Mouse (Mus musculus) layer of hippocampus, postnatal 14 days (tissue): ENCODE data around the gene Fzd10. TPM values are rescaled to one million over a fixed set of nuclear protein-coding genes. Genes with fewer than 3 reads are reported as not detected.

Experiments
- DNase-seq, 2 experiments: peaks; one replicate each; pipeline ENCODE4 v3.0.0; 2021 to 2022; ENCODE audit warnings: low spot score in 2 of 2, mixed read lengths in 1 of 2
- long read RNA-seq, 2 experiments: library from polyadenylated mRNA; stranded (forward); transcript quantifications; one replicate each; pipeline ENCODE4 v2.0.0; 2021
- total RNA-seq, 2 experiments: library from RNA; stranded (reverse); gene quantifications; 2 replicates each; pipeline ENCODE4 v1.2.3; 2021

Fzd10 gene
- total RNA-seq: 1 to 10 TPM; 1.5 to 2.9 TPM
- long read RNA-seq, experiment 1, partial matches to known transcripts: 0 of 1 reads
- long read RNA-seq, experiment 1, other reads (novel, unspliced or antisense): 0 of 1 reads
- long read RNA-seq, experiment 2: 0 reads

DNA sequence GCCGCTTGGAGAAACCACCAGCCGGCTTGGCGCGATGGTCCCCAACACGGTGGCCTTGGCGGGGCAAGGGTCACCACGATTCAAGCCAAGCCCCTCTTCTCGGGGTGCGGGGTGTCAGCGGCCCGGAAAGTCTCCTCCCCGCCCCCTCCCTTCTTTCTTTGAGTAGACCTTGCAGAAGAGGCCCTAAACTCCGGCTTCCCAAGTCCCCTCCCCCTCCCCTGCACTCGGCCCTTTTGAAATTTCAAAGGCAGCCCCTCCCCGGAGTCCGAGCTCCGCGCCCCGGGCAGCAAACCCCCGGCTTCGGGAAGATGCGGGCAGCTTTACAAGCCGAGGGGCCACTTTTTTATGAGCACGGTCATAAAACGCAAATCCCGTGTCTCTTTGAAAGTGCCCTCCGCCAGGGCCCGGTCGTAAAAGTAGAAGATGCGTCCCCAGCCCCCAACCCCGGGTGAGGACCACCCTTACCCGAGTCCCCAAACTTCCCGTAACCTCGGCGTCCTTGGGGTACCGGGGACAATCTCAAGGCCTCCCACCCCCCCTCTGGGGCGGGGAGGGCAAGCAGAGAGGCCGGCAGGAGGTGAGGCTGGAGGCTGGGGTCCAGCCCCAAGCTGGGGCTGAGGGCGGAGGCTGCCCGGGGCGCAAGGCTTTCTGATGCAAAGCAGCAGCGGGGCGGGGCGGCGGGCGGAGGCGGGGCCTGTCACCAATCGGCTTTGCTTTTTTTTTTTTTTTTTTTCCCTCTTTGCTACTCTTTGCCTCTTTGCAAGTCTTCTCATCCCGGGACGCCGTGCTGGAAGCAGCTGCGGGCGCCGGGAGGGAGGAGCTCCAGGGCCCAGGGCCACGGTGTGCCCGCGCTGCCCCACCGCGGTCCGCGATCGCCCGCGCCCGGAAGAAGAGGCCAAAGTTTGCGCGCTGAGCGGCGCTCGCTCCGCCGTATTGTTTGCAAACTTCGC lies at the start of gene Fzd10:
Fzd10 (plus strand) TSS at position 773 of the 950 bp plus-strand sequence.
- no peak for DNase-seq

DNA sequence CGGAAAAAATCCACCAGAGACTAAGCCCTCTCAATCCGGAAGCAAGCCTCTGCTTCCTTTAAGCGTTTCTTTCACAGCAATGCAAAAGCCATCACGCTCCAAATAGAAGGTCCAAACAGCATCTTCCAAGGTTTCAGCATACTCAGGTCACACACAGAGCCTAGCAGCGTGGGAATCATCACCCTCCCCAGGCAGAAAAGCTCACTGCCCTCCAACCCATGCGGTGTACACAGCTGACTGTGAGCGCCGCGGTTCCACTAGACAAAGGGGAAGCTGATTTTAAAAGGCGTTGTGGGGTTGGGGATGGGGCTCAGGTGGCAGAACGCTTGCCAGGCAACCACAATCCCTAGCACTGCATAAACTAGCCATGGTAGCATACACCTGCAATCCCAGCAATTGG lies 49.2 kb upstream of the Fzd10 start:
- DNase-seq: no peak

DNA sequence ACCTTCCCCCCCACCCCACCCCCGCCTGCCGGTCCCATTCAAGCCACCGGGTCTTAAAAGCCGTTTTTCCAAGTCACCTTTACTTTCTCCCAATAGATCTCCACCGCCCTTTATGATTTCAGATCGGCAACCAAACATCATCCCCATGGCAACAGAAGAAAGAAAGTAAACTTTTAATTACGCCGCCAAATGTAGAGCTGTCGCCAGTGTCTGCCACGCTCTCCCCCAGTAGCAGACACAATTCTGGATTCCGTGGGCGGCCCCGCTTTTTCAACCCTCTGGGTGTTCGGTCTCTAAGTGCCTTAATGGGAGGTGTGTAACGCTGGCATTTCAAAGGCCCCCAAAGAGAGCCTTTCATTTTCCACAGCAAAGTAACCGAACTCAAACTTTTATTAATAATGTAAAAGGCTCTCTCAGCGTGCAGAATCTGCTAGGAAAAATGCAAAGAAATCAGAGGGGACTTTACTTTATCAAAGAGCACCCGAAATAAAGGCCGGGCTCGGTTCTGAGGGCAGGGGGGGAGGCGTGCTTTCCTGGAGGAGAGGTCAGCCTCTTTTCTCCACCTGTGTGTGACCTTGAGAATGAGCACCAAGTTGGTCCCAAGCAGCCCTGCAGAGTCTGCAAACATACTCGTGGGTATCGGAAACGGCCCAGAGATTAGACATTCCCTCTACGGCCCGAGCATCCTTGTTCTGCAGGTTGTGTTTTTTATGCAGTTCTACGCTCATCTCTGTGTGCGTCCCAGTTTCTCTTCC lies 48.3 kb upstream of the Fzd10 start:
- DNase-seq: no peak

DNA sequence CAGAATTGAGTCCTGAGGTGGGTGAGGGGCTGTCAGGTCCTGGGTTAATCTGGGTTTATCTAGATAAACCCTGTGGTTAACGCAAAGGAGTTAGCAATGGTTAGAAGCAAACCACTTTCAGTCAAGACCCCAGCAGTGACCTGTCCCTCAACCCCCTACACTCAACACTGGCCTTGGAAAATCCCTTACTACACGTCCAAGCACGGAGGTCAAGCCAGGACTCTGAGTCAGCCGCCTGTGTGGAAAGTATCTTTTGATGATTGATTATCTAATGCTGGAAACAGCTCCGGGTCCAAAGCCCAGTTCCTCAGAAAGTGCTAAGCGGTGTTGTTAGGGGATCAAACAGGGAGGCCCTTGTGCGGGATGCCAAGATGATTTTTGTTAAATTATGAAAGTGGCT lies 42.5 kb upstream of the Fzd10 start:
- no peak for DNase-seq

DNA sequence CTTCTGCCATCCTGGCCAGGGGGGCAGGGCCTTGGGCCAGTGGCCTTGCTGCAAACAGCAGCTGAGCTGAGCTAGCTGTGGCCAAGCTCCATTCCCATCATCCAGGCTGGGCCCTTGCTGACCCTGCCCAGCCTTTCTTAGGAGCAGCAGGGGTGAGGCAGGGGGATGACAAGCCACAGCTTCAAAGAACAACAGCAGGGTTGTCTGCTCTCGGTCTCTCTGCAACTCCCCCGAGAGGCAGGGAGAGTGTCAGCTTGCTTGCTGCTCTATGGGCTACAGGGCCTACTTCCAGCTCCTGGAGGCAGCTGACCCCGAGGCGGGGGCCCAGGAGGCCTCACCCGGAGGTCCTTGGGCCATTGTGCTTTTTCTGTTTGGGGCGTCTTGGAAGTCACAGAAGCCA lies 33.3 kb upstream of the Fzd10 start:
- no peak for DNase-seq

DNA sequence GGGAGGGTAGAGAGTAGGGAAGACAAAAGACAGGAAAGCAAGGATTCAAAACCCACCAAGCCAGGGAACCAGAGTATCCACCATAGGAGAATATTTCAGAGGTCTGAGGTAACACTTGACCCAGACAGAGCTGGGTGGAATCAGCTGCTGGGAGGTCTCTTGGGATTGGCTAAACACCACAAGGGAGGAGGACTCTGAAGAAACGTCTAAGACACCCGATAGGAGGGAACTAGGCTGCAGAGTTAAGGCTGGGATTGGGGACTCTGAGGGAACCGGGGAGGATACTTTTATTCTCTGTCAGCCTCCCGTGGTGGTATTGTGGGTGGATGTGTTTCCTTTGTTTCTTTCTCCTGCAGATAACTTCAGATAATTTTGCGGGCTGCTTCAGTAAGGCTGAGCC lies 31.7 kb upstream of the Fzd10 start:
- DNase-seq: no peak

DNA sequence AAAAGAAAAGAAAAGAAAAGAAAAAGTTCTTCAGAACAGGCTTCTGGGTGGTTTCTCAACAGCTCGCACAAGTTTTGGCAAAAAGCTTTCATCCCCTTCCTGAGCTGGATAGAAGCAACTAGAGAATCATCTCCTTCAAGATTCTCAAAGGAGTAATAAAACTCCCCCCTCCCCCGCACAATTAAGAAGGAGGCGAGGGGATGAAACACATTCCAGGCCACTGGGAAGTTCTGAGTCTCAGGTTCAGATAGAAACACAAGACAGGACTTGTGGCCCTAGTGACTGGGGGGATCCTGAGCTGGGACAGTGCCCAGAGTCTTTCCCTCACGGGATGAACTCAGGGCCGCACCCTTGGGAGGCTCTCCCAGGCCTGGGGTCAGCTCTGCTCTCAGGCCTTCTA lies 30.6 kb upstream of the Fzd10 start:
- no peak for DNase-seq

DNA sequence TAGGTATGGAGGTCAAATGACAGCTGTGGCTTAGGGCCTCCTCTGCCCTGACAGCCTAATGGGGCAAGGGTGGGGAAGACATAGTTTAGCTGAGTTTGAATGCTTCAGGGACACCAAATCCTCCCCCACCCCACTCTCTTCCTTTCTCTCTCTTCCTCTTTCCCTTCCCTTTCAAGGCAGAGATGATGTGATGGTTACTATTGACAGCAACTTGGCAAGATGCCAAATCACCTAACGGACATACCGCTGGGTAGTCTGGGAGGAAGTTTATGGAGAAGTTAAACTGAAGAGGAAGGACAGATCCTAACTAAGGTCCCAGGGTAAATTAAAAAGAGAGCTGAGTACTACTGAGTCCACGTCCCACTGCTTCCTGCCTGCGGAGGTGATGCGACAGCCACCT lies 29.8 kb upstream of the Fzd10 start:
- no peak for DNase-seq

DNA sequence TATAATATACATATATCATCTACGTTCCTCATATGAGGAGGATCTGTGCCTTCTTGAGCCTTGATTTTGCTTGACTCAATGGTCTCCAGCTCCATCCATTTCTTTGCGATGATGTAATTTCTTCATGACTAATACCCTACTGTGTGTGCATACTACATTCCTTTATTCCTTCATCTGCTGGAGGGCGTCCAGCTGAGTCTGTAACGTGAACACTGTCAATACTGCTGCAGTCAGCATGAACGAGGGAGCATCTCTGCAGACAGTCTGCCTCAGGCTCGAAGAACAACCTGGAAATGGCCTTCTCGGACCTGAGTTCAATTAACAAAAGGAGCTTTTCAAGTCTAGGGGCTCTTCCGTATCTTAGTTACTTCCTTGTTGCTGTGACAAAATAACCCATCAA lies 28.9 kb upstream of the Fzd10 start:
- DNase-seq: no peak

DNA sequence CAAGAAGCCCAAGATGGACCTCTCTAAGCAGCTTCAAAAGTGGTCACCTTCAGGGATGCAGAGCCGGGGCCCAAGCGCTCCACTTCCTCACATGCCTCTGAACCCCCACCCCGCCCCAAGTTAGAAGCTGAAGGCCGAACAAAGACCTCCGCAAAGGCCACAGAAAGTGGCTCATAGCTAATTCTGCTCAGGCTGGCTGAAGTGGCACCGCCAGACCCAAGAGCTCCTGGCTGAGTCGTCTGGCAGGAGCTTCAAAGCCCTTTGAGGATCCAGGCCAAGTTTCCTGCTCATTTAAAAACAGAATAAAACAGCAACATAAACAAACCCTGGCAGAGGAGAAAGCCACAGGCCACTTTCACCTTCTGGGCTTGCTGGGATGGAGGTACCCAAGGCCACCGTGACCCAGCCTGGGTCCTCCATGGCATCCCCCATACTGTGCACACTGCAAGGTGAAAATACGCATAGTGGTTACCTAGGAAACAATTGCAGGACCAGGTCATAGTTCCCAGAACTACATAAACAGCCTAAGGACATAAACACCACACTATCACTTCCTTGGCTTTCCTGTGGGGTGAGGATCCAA lies 24.6 kb upstream of the Fzd10 start:
- peak; percentile 38 to 71 for DNase-seq

DNA sequence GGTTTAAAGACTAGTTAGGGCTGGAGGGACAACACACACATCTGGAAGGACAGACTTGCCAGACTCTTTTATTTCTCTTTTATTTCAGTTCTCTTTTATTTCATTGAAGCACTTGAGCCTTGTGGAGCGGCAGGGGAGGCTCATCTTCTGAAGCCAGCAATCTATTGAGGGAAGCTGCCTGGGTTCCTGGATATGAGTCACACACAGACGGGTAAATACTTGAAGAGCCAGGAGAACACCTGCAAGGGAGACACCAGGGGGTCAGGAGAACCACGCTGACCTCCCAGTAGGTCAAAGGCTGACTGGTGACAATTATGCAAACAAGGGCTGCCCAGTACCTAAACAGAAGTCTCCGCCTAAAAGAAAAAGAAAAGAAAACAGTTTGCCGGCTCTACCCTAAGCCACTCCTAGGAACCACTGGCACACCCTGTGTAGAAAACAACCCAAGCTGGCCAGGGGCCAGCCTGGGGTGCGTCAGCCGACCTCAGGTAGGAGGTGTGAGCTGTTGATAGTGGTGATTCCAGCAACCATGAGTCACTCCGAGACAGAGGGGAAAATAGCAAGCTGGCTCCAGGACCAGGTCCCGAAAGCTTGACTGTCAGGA lies 21.5 kb upstream of the Fzd10 start:
- no peak for DNase-seq

DNA sequence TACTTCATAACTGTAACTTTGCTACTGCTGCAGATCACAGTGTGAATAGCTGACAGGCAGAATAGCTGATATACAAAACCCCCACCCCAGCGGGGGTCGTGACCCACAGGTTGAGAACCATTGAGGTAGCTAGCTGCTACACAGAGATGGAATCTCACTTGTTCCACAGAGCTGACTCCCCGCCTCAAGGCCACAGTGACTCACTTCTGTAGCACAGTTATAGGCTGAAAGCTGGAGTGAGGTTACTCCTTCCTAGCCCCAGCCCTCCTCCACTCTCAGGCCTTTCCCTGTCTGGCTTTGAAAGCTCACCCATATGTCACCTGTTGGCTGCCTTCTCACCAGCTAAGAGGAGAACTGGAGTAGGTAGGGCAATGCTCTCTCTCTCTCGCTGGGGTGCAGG lies 19.7 kb upstream of the Fzd10 start:
- DNase-seq: no peak

DNA sequence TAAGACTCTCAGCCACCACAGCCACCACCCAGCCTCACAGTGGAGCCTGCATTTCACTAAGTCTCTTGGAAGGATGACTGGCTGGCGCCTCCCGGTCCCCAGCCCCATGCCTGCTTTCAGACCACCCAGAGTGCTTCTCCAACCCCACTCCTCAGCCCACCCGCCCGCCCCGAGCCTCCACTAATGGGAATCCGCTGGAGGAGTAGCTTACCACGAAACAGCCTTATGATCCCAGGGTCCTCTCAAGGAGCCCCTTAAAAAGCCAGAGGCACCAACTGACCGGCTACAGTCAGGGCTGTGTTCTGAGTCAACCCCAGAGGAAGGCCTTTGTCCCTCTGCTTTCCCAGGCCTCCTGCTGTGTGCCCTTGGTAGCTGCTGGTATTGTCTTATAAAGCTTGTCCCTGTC lies 19.1 kb upstream of the Fzd10 start:
- DNase-seq: no peak

DNA sequence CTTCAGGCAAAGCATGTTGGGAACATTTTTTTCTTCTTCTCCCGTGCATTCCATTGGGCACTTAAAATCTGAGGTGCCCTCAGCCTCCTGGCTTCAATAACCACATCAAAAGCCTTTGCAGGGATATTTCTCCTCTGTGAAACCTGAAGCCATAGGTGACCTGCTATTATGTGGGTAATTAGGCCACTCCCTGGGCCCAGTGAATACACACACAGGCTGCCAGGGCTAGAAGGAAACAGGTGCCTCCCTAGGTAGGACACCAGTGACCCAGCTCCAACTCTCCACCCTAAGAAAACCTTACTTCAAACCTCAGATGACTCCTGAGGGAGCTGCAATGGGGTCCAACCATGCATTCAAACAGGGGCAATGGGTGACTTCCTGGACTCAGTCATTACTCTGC lies 11.4 kb upstream of the Fzd10 start:
- DNase-seq: no peak

DNA sequence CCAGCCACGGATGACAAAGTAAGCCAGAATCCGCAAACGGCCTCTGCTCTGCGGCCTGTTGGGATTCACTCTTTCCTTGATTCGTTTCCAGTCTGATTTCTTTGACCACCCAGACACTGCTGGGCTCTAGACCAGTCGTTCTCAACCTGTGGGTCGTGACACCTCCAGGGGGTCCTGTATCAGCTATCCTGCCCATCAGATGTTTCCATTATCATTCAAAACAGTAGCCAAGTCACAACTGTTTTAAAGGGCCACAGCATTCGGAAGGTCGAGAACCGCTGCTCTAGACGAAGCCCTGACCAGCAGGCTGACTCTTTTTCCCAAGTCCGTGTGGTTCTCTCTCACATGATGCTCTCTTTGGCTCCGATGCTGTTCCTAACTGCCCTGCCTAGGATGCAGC lies 7.2 kb upstream of the Fzd10 start:
- no peak for DNase-seq

DNA sequence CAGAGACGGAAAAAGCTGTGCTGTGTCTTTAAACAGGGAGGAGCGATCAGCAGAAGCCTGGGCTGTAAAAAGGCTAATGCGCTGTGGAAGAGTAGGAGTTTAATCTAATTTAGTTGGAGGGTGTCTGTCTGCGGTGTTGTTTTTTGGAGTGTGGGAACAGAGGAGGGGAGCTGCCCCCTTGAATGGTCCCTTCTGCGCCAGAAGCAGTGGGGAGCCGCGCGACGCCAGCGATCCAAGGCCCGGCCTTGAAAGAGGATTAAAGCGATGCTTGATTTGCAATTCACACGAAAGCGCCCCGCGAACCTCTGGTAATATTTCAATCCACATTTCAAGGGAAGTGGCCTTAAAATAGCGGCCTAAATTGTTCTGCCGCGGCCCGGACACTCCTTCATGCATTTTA lies 3.8 kb upstream of the Fzd10 start:
- DNase-seq: no peak

DNA sequence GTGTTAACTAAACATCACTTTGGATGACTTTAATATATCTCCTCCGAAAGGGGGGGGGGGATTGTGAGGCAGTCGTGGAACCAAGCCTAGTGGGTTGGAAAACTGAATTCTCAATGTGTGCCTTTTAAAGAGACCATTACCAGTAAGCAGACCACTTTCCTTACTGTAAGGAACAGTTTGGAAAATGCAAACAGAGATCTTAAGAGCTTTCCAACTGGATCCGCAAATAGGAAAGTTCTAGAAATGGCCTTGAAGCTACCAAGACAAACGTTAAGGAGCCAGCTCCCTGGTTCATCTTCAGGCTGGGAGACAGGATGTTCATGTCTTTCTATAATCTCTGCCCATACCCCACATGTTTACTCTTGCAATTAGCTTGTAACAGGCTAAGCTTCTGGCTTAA lies 3.3 kb upstream of the Fzd10 start:
- DNase-seq: no peak

DNA sequence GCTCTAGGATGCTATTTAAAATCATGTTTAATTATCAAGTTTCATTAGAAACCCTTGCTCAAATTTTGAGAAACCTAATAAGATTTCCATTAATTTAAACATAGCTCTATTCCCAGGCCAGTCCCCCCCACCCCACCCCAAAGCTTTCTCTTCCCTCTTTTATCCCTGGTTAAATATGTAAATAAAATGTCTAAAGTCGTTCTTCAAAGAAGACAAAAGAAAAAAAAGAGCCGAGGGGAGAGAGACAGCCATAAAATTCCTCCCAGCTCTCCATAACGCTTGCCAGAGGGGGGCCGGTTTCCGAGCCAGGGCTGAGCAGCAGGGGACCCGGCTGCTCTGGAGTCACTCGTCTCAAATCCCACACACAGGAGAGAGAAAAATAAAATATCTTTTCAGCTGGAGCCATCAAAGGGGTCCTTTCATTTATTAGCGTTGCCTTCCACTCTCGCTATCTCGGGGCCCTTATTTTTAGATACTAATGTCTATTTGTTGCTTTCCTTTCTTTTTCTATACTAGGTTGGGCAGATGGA lies 2.4 kb upstream of the Fzd10 start:
- DNase-seq: no peak

DNA sequence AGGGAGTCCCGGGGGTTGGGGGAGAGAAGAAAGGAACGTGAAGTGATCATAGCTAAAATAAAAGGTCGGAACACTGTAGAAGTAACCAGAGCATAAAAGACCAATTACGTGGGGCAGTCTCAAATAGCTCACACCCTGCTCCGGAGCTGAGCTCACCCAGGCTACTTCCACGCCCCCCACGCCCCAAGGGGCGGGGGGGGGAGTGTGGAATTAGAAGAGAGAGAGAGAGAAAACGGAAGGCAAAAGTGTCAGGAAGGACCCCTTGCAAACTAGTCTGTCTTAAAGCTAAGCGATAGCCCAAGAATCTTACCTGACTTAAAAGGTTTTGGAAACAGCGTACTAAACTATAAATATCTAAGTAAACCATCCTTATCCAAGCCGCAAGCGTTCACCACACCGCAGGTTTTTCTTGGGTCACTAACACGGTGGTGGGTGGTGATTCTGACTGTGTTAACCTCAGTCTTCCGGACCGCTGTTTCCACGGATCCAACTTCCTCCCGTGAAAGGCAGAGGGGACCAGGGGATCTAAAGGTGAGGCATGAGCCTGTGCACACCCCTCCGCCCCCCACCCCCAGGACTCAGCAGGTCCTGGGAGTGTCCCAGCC lies 1.8 kb upstream of the Fzd10 start:
- DNase-seq: no peak

DNA sequence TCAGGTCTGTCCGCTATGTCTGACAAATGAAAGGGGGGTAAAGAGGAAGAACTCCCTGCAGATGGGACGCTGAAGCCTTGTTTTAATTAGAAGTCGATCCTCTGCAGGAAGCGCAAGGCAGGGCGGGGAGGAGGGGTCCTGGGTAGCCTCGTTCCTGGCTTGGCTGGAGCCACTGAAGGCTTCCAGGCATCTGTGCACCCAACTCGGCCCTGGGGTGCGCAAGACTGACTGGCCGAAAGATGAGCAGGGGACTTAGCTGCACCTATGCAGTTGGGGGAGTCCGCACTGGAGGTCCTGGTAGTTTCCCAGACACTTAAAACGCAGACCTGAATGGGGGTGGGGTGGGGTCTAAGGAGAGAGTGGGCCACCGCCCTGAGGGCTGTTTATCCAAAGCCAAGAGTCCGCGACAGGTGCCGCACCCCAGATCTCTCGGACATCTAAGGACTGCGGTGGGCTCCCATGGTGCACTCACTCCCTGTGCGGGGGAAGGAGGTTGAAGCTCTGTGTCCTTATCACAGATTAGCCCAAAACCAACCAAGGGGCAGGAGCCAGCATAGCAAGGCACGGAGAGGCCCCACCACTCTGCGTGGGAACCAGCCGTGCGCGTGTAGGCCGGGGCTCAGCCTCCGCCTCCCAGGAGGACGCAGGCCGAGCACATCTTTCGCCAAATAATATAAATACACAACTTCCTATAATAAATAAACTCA lies 1.1 kb upstream of the Fzd10 start:
- no peak for DNase-seq
